Comparison of ENCODE assay signal across 8 mouse cellular contexts in genomic region chr3:32366246-32366734, GRCm38 (mm10). TPM values are rescaled to one million over a fixed set of nuclear protein-coding genes. Genes with fewer than 3 reads are reported as not detected.
DNase-seq lines count a peak whose midpoint lies in the region; ATAC-seq lines count a peak whose summit lies in the region.

No protein-coding gene starts in this region.

- H3K4me3 ChIP-seq in intestine, embryonic 15.5 days (replicated peaks): peak overlapping the region; percentile 73
- peak overlapping the region; percentile 85 for H3K4me3 ChIP-seq in midbrain, embryonic 11.5 days (ENCODE audit: low read depth, low read length)

- no peaks in the 10 kb centered on the region for H3K9me3 ChIP-seq in intestine, embryonic 15.5 days
- H3K9me3 ChIP-seq in midbrain, embryonic 11.5 days (ENCODE audit: control insufficient read depth, low read length): no peaks in the 10 kb centered on the region

- ATAC-seq in frontal cortex, adult (ENCODE audit: low TSS enrichment): peak; percentile 28; the same call in 1 of the 2 replicates
- peak; percentile 1 for ATAC-seq in intestine, embryonic 15.5 days
- ATAC-seq in midbrain, embryonic 11.5 days (ENCODE audit: low FRiP score): peak; percentile 54

- DNase-seq in frontal cortex, postnatal 36 days (ENCODE audit: low spot score in 2 of 2): no peak
- DNase-seq in 3134 (ENCODE audit: extremely low read depth, insufficient read length, low spot score): peak; percentile 27
- DNase-seq in cerebellum, postnatal 14 days: peak; percentile 52 to 53
- no peak for DNase-seq in midbrain, embryonic 11.5 days (ENCODE audit: low spot score, missing footprints)
- no peak for DNase-seq in adrenal gland, adult 2 months
- no peak for DNase-seq in adrenal gland, postnatal 25 days

- H3K27ac ChIP-seq in intestine, embryonic 15.5 days: no peak overlapping the region
- no peak overlapping the region for H3K27ac ChIP-seq in midbrain, embryonic 11.5 days (ENCODE audit: low read depth, low read length)

- peak overlapping the region; percentile 66; the same call in 1 of the 2 replicates for H3K9ac ChIP-seq in intestine, embryonic 15.5 days
- H3K9ac ChIP-seq in midbrain, embryonic 11.5 days (ENCODE audit: low read length): no peak overlapping the region; the same call in 1 of the 2 replicates

- H3K27me3 ChIP-seq in intestine, embryonic 15.5 days (replicated peaks): no peaks in the 10 kb centered on the region
- no peaks in the 10 kb centered on the region; the same call in 1 of the 2 replicates for H3K27me3 ChIP-seq in midbrain, embryonic 11.5 days (ENCODE audit: control insufficient read depth, insufficient read depth, low read length)

- H3K36me3 ChIP-seq in intestine, embryonic 15.5 days: no peaks in the 10 kb centered on the region
- no peaks in the 10 kb centered on the region for H3K36me3 ChIP-seq in midbrain, embryonic 11.5 days (ENCODE audit: control insufficient read depth, insufficient read depth, low read length)

- H3K4me2 ChIP-seq in intestine, embryonic 15.5 days (replicated peaks): peak overlapping the region; percentile 95
- H3K4me2 ChIP-seq in midbrain, embryonic 11.5 days: peak overlapping the region; percentile 76

- H3K4me1 ChIP-seq in intestine, embryonic 15.5 days (replicated peaks): peaks cover 7% of the 10 kb centered on the region; the same call in 1 of the 2 replicates
- peaks cover 4% of the 10 kb centered on the region for H3K4me1 ChIP-seq in midbrain, embryonic 11.5 days (ENCODE audit: control insufficient read depth, insufficient read depth, low read length)

- 64% methylated on average over 17 of the region's 17 CpGs for WGBS in intestine, embryonic 15.5 days
- 64% methylated on average over 17 of the region's 17 CpGs for WGBS in midbrain, embryonic 11.5 days

RNA-seq across cellular contexts. Expression of gene Zmat3, which starts 0.5 kb away (rescaled TPM):
- 3.6 and 4.2 TPM in 2 replicates for polyA plus RNA-seq in intestine, embryonic 15.5 days (2015; fragmentation: Nextera tagmentation; extraction: Ambion mirVana)
- 10.7 and 12.1 TPM in 2 replicates for polyA plus RNA-seq in midbrain, embryonic 11.5 days (2014; fragmentation: Nextera tagmentation; extraction: Ambion mirVana)
- 10 to 100 TPM; 17.7 to 18.2 TPM for total RNA-seq in adrenal gland, adult 2 months (2021)
- 8.0 and 11.8 TPM in 2 replicates for polyA plus RNA-seq in adrenal gland, adult 2 months (2012; rRNA removed)
- 17.7 and 19.9 TPM in 2 replicates for total RNA-seq in adrenal gland, postnatal 25 days (2021)

RNA-seq across cellular contexts. Expression of gene Pik3ca, which starts 31.2 kb away (rescaled TPM):
- polyA plus RNA-seq in intestine, embryonic 15.5 days (2015; fragmentation: Nextera tagmentation; extraction: Ambion mirVana): 7.9 and 10.9 TPM in 2 replicates
- polyA plus RNA-seq in midbrain, embryonic 11.5 days (2014; fragmentation: Nextera tagmentation; extraction: Ambion mirVana): 12.7 and 14.0 TPM in 2 replicates
- 10 to 100 TPM; 42.1 to 49.6 TPM for total RNA-seq in adrenal gland, adult 2 months (2021)
- polyA plus RNA-seq in adrenal gland, adult 2 months (2012; rRNA removed): 1.3 and 1.5 TPM in 2 replicates
- total RNA-seq in adrenal gland, postnatal 25 days (2021): 38.8 and 63.8 TPM in 2 replicates

Comparison
In these comparisons a context has a peak if more than half of its experiments do, and no peak if none do; other contexts are left out.
1. ATAC-seq: peak in every context shown above with its lines; median percentile 54 in midbrain, embryonic 11.5 days; 28 in frontal cortex, adult; 1 in intestine, embryonic 15.5 days.
2. DNase-seq: peak in 3134 (single experiment) and cerebellum, postnatal 14 days (2 of 2); none in frontal cortex, postnatal 36 days (0 of 2), midbrain, embryonic 11.5 days (single experiment), adrenal gland, adult 2 months (single experiment) and adrenal gland, postnatal 25 days (single experiment).